Mouse (Mus musculus): ENCODE results near the gene Trim11.

DNA sequence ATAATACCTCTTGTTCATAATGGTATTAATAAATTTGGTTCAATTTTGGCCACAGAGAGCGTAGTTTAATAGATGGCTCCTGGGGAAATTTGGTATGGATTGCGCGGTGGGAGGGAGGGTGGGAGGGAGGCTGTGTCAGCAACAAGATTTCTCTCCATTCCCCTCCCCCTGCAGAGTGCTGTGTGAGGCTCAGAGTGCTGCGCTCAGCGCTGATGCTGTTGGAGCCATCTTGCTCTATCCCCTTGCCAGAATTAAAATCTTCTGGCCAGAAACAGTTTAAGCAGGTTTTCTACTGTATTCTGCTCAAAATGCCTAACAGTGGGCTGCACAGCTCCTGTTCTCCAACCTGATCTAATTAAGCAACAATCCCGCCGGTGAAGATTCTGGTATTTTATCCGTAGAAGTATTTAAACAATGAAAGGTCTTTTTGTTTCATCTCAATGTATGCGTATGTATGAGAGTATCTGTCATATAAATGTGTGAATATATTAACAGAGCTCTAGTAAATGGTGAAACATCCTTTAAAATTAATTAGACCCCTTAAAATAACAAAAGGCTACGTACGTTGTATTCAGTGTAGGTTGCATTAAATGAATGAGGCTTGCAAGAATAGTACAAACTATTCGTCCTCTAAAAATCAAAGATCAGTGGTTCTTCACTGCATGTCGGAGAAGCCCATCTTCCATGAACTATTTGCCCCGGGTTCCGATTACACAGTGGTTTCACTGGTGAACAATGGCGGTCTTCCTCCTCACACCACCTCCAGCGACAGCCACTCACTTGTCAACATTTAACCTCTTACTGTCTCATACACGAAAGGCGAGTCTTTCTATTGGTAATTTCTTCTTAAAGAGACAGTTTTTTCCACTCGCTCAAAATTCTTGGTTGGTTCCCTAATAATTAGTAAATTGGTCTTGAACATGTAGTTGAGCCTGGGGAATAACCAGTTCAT is 28.1 kb upstream of the Trim11 start:
- no peak for TF ChIP-seq POLR2A (IDR thresholded peaks at IDR 0.05; ENCODE audit: insufficient read depth, low read depth, low read length)
- TF ChIP-seq CTCF (IDR thresholded peaks at IDR 0.05) = no peak
- TF ChIP-seq EP300 (IDR thresholded peaks at IDR 0.05; ENCODE audit: insufficient read depth, low read depth, low read length) = no peak

Data from heart, adult 2 months (tissue).